Mouse (Mus musculus) heart, embryonic 15.5 days (tissue): ENCODE measurements around the gene Wdr17. TPM values are rescaled to one million over a fixed set of nuclear protein-coding genes. Genes with fewer than 3 reads are reported as not detected.
A peak's percentile ranks its signal among the peaks of the same experiment; 100 is the strongest.

Experiments used
- ATAC-seq: fragments of 200-750 bp; cut with Nextera tagmentation; replicated peaks from 2 replicates; pipeline ENCODE4 v1.8.0; 2017; ENCODE audit warnings: low read depth, moderate TSS enrichment; ENCODE audit not compliant: insufficient number of reproducible peaks, insufficient read depth, low FRiP score
- H3K27ac ChIP-seq: fragments of 300-500 bp; sonication (generic); 2 replicates; pipeline ENCODE4 v1.5.1; 2015; ENCODE audit warnings: mild to moderate bottlenecking, inconsistent platforms
- H3K27me3 ChIP-seq: fragments of 300-500 bp; sonication (generic); 2 replicates; pipeline ENCODE4 v1.6.1; 2015; ENCODE audit warnings: inconsistent platforms
- H3K36me3 ChIP-seq: fragments of 300-500 bp; sonication (generic); 2 replicates; pipeline ENCODE4 v1.6.1; 2015; ENCODE audit warnings: mild to moderate bottlenecking, inconsistent platforms
- H3K4me1 ChIP-seq: fragments of 300-500 bp; sonication (generic); replicated peaks from 2 replicates; pipeline ENCODE4 v1.6.1; 2015; ENCODE audit warnings: inconsistent platforms
- H3K4me2 ChIP-seq: fragments of 300-500 bp; sonication (generic); 2 replicates; pipeline ENCODE4 v1.6.1; 2015; ENCODE audit warnings: inconsistent platforms, mild to moderate bottlenecking, moderate library complexity
- H3K4me3 ChIP-seq: fragments of 300-500 bp; sonication (generic); 2 replicates; pipeline ENCODE4 v1.5.1; 2015; ENCODE audit warnings: mild to moderate bottlenecking, inconsistent platforms
- H3K9ac ChIP-seq: fragments of 300-500 bp; sonication (generic); 2 replicates; pipeline ENCODE4 v1.6.1; 2015; ENCODE audit warnings: mild to moderate bottlenecking, inconsistent platforms
- H3K9me3 ChIP-seq: fragments of 300-500 bp; sonication (generic); replicated peaks from 2 replicates; pipeline ENCODE4 v1.6.1; 2016; ENCODE audit warnings: inconsistent platforms
- WGBS: fragments of 180-500 bp; shearing (Covaris S2); methylation state at CpG from one replicate; pipeline ENCODE4 v1.1.7; 2015; ENCODE audit warnings: mixed read lengths; 5-methylcytosine and 5-hydroxymethylcytosine counted together
- polyA plus RNA-seq: library from polyadenylated mRNA; unstranded; fragments of >200 nt; fragmentation: Nextera tagmentation; extraction: Ambion mirVana; gene quantifications from 2 replicates; pipeline ENCODE4 v1.2.1, GENCODE M21; 2015

The Wdr17 gene
- polyA plus RNA-seq, 1 experiment from 2014 or later = 0.31 TPM

DNA sequence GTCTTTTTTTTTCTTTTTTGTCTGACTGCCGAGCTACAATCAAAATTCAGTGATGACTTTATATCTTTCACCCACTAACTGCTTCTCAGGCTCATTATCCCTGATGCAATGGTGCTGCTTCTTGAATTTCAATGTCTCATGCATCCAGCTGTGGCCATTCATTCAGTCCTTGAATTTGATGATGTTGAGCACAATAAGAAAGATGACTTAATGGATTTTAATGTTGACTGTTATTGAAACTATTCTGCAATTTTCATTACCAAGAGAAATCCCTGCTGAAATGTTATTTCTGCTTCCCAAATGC lies 22.3 kb downstream of the Wdr17 start:
- WGBS = 50% methylated on average over 1 of the region's 1 CpGs

DNA sequence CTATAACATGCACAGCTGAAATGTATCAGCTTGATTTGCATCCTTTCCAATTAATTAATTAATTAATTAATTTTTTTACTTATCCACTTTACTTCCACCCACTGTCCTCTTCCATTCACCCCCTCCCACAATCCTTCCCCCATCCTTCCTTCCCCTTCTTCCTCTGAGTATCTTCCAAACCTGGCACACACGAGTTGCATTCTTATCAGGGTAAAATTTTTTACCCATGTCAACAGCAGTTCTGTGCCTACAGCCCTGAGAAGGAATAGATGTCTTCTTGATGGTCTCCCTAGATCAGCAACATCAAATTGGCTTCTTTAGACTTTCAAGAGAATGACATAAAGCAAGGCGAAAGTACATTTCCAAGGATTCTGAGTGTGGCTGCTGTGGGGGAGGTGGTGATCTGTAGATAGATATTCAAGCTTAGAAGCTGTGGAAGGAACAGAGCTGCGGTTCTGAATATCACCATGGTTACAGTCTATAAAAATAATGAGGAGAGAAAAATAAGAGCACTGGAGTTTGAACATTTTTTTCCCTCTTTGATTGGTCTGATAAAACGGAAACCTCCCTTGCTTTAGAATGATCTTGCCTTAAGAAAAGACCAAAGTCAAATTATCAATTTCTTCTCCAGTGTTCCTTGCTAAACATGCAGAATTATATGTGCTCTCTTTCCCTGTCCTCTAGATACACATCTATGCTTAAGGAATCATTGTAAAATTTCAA lies 22.8 kb downstream of the Wdr17 start:
- Histone ChIP-seq H3K27ac (no peak overlapping the region), H3K4me2 (no peak overlapping the region), H3K9me3 (no peaks in the 10 kb centered on the region), H3K36me3 (no peaks in the 10 kb centered on the region), H3K4me1 (no peaks in the 10 kb centered on the region), H3K27me3 (no peaks in the 10 kb centered on the region), H3K9ac (no peak overlapping the region), H3K4me3 (no peak overlapping the region)
- no peak for ATAC-seq
- WGBS = 58% methylated on average over 4 of the region's 4 CpGs

More for the DNA sequence above, 22.3 kb downstream of the Wdr17 start:
- Histone ChIP-seq H3K9me3 (no peaks in the 10 kb centered on the region), H3K36me3 (no peaks in the 10 kb centered on the region), H3K27ac (no peak overlapping the region), H3K4me1 (no peaks in the 10 kb centered on the region), H3K27me3 (no peaks in the 10 kb centered on the region), H3K4me3 (no peak overlapping the region), H3K4me2 (no peak overlapping the region), H3K9ac (no peak overlapping the region)
- ATAC-seq = no peak

DNA sequence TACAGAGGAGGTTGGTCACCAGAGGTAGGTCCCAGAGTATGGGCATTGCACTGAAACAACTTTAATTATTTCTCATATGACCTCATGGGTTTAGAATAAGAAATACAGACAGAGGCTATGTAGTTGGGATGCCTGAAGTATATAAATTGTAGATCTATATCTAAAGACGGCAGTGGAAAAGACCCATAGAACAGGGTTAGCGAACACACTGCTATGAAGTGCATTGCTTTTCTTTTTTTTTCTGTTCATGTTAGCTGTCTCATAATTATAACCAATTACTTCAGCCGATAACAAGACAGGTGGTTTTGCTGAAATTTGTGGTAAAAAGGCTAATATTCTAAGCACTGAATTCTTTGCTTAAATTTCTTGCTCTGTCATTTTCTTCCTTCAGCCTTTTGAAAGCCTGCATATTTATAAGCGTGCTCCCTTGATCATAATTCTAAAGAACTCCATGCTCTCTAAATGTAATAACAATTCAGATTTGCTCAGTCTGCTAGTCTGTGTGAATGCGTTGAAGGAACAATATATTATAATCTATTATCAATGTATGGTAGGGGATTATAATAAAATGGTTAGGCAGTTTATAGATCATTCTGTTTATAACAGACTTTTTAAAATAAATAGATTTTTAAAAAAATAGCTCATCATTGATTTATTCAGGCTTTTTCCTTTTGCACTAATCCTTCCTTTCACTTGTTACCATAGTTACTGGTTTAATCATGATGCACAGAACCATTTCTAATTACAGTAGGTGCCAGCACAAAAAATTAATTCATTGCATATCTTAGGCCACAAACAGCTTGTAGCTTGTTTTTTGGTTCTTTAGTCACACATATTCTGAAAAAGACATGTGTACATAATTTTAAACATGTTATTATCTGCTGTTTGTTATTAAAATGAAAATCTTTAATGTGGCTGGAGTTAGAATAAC lies 50.7 kb downstream of the Wdr17 start:
- 86% methylated on average over 5 of the region's 5 CpGs for WGBS
- Histone ChIP-seq H3K4me1 (no peaks in the 10 kb centered on the region), H3K36me3 (no peaks in the 10 kb centered on the region)

DNA sequence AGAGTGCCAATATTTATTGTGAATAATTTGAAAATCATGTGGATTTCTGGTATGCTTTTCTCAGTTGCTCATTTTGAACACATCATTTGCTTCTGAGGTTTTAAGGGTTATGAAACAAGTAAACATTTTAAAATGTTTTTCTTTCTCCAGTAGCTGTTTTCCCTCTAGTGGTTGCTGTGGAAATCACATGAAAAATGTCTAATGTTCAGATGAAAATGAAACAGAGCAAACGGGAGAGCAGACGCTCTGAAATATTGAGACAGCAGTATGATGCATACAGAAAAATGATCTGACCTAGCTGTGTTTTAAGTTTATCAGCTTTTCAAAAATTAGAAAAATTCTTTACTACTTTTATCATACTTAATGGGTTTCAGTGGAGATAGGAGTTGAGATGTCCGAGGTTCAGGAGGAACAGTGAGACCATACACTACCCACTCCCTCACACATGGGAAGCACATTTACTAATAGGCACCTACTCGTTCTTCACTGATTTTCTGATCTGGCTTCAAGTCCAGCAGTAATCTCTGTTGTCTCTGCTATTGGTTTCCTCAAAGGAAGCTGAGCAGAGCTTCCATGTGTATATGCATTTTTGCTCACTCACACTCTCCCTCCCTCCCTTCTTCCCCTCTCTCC lies 57.1 kb downstream of the Wdr17 start:
- Histone ChIP-seq H3K4me3 (no peak overlapping the region), H3K4me1 (no peaks in the 10 kb centered on the region), H3K9ac (no peak overlapping the region), H3K9me3 (no peaks in the 10 kb centered on the region), H3K36me3 (no peaks in the 10 kb centered on the region), H3K27ac (no peak overlapping the region), H3K27me3 (no peaks in the 10 kb centered on the region), H3K4me2 (peak overlapping the region; percentile 35)
- 39% methylated on average over 4 of the region's 4 CpGs for WGBS
- no peak for ATAC-seq

More for the DNA sequence above, 50.7 kb downstream of the Wdr17 start:
- Histone ChIP-seq H3K4me2 (no peak overlapping the region), H3K27me3 (no peaks in the 10 kb centered on the region), H3K9me3 (no peaks in the 10 kb centered on the region), H3K27ac (no peak overlapping the region), H3K9ac (no peak overlapping the region), H3K4me3 (no peak overlapping the region)
- ATAC-seq = no peak

DNA sequence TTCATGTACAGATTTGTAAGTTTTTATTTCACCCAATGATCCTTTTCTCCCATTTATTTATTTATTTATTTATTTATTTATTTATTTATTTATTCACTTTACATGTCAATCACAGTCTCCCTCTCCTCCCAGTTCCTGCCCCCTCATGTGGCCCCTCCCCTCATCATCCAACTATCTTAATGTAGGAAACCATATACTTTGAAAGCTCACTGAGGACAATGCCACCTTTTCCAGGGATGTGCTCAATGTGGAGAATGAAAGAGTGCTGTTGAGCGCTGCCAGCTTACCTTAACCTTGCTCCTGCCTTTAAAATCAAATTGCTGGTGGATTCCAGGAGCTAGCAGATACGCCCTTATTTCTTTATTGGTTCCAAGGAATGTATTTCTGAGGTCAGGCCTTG lies 59.0 kb downstream of the Wdr17 start:
- no peak overlapping the region for H3K4me2 ChIP-seq
- no peaks in the 10 kb centered on the region for H3K4me1 ChIP-seq
- H3K36me3 ChIP-seq = no peaks in the 10 kb centered on the region
- H3K9me3 ChIP-seq = no peaks in the 10 kb centered on the region
- H3K27ac ChIP-seq = no peak overlapping the region
- ATAC-seq = no peak
- H3K9ac ChIP-seq = no peak overlapping the region
- H3K27me3 ChIP-seq = no peaks in the 10 kb centered on the region
- H3K4me3 ChIP-seq = no peak overlapping the region
- 74% methylated on average over 2 of the region's 2 CpGs for WGBS

DNA sequence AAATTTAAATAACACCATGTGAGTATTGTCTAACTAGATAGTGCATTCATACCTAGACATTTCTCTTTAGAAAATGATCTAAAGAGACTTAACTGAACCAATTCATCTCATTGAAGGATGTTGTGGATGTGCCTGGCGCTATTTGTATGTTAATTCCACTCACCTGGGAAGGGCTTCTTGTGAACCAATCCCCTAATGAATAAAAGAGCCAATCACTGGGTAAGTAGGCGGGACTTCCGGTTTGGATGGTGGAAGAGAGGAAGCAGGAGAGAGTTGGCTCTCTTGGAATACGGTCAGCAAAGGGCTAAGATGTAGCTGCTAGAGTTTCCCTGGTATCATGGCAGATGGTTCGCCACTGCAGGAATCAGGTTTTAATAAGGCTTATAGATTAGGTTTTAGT lies 64.0 kb downstream of the Wdr17 start:
- H3K4me2 ChIP-seq = no peak overlapping the region
- WGBS = 74% methylated on average over 5 of the region's 5 CpGs
- H3K9ac ChIP-seq = no peak overlapping the region
- H3K27me3 ChIP-seq = no peaks in the 10 kb centered on the region
- no peaks in the 10 kb centered on the region for H3K9me3 ChIP-seq
- H3K27ac ChIP-seq = no peak overlapping the region
- no peak for ATAC-seq
- no peaks in the 10 kb centered on the region for H3K36me3 ChIP-seq
- H3K4me1 ChIP-seq = no peaks in the 10 kb centered on the region
- H3K4me3 ChIP-seq = no peak overlapping the region

DNA sequence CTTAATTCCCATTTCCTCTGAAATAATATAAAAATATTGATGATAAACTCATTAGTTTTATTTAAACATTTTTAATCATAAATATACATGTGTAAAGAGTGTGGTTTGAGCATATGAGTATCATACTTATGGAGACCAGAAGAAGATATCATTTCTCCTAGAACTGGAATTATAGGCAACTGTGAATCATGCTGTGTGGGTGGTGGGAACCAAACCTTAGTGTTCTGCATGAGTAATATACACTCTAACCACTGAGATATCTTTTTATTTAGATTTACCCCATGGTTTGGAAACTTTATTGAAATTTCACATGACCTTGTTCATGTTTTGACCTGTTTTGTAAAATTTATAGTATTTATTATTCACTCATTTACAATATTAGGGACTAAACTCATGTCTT lies 68.3 kb downstream of the Wdr17 start:
- no peak for ATAC-seq

DNA sequence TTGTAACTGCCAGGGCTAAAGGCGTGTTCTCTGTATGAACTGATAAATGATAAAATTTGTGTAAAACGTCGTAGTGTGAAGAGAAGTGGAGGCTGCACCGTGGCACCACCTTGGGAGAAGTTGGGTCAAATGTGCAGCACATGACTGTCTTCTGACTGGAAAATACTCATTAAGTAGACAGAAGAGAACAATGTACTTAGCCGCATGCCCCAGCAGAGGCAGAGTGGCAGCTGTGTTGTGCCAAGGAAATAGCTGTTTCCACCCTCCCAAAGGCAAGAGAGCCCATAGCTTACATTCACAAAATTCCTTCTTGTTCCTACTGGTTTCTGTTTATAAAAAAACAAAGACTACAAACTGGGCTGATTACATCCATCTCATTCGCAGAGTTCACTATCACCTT lies 78.8 kb downstream of the Wdr17 start:
- Histone ChIP-seq H3K4me3 (no peak overlapping the region), H3K9me3 (no peaks in the 10 kb centered on the region), H3K27ac (no peak overlapping the region), H3K36me3 (no peaks in the 10 kb centered on the region), H3K9ac (no peak overlapping the region), H3K4me2 (no peak overlapping the region), H3K27me3 (no peaks in the 10 kb centered on the region), H3K4me1 (no peaks in the 10 kb centered on the region)
- WGBS = 61% methylated on average over 6 of the region's 6 CpGs
- ATAC-seq = no peak

More for the DNA sequence above, 68.3 kb downstream of the Wdr17 start:
- H3K9ac ChIP-seq = no peak overlapping the region
- no peaks in the 10 kb centered on the region for H3K9me3 ChIP-seq
- no peak overlapping the region for H3K4me3 ChIP-seq
- H3K36me3 ChIP-seq = no peaks in the 10 kb centered on the region
- no peaks in the 10 kb centered on the region for H3K4me1 ChIP-seq
- no peak overlapping the region for H3K27ac ChIP-seq
- H3K4me2 ChIP-seq = no peak overlapping the region
- no peaks in the 10 kb centered on the region for H3K27me3 ChIP-seq

DNA sequence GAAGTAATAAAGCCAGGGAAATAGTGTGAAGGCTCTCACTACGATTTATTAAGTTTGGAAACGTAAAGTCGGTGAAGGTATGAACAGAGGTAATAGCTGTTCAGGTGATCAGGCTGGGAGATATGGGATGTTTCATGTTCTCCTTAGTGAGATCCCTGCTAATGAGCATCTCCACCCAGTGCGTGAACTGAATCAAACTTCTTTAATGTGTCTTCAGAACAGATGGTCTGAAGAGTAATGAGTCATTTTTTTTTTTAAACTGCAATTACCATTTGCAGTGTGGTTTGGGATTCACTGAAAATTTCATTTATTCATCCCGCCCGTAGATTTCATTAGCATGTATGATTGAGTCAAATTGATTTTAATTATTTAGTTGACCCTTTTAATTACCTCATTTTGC lies 80.8 kb downstream of the Wdr17 start:
- no peak overlapping the region for H3K9ac ChIP-seq
- no peak overlapping the region for H3K4me3 ChIP-seq
- 89% methylated on average over 6 of the region's 6 CpGs for WGBS
- H3K36me3 ChIP-seq = no peaks in the 10 kb centered on the region
- ATAC-seq = no peak
- H3K9me3 ChIP-seq = no peaks in the 10 kb centered on the region
- no peak overlapping the region for H3K27ac ChIP-seq
- no peaks in the 10 kb centered on the region for H3K4me1 ChIP-seq
- H3K4me2 ChIP-seq = no peak overlapping the region
- H3K27me3 ChIP-seq = no peaks in the 10 kb centered on the region

DNA sequence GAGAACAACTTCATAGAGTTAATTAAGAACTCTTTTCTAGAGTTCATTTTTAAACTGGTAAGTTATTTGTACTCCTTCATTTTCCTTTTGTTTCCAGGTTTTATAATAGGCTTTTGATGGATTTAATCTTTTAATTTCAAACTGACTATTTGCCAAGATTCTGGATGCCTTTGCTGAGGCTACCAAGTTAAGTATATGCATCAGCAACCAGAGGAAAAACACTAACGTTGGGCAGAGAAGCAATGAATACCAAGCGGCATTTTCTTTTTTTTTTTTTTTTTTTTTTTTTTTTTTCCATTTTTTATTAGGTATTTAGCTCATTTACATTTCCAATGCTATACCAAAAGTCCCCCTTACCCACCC lies 94.3 kb downstream of the Wdr17 start:
- Histone ChIP-seq H3K27ac (no peak overlapping the region), H3K9me3 (no peaks in the 10 kb centered on the region), H3K4me3 (no peak overlapping the region), H3K36me3 (no peaks in the 10 kb centered on the region), H3K4me1 (no peaks in the 10 kb centered on the region), H3K27me3 (no peaks in the 10 kb centered on the region), H3K4me2 (no peak overlapping the region), H3K9ac (no peak overlapping the region)
- no peak for ATAC-seq
- 88% methylated on average over 2 of the region's 2 CpGs for WGBS

DNA sequence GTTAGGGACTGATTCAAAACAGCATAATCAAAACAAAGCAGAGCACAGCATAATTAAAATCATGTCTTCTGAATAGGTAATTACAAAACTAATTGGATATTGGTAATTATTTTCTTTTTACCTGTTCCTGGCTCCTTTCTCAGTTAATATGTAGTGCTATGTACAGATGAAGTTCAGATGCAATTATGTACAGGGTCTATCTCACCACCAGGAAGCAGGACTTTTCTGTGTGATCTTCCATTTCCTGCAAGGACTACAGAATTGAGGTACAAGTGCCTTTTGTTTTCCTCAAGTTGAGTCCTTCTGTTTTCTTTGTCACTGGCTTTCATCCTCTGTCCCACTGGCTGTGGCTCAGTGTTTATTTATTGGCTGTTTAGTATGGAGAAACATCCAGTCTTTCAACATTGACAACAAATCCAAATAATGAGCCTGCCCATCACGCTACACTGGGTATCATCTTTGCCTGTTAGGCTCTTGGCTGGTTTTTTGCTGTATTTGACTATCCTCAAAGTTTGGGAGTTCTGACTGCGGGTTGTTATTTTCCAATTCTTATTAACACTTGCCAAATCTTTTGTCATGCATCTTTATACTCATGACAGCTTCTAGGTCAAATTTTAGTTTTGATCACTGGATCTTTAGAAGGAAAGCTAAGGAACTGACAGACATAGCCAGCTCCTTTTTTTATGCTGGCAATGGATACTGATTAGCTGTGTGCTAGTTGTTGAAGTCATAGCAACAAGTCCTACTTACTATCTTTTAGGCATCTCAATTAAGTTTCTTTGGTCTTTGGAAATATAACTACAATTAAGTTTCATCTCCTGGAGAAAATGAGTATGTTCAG lies 94.9 kb downstream of the Wdr17 start:
- no peaks in the 10 kb centered on the region for H3K9me3 ChIP-seq
- no peak overlapping the region for H3K9ac ChIP-seq
- H3K4me1 ChIP-seq = no peaks in the 10 kb centered on the region
- no peak overlapping the region for H3K4me2 ChIP-seq
- H3K27ac ChIP-seq = no peak overlapping the region
- ATAC-seq = no peak
- 68% methylated on average over 2 of the region's 2 CpGs for WGBS
- no peak overlapping the region for H3K4me3 ChIP-seq
- H3K36me3 ChIP-seq = no peaks in the 10 kb centered on the region
- no peaks in the 10 kb centered on the region for H3K27me3 ChIP-seq
